Mouse (Mus musculus): ENCODE results near the gene Lbh.
A peak's percentile ranks its signal among the peaks of the same experiment; 100 is the strongest.

- TF ChIP-seq CTCF (IDR thresholded peaks at IDR 0.05) (peak; percentile 66), EP300 (IDR thresholded peaks at IDR 0.05; ENCODE audit: insufficient read depth, low read depth, low read length) (0 out of 2 replicates have a peak, but pooled peaks have one; percentile 37), POLR2A (IDR thresholded peaks at IDR 0.05; ENCODE audit: insufficient read depth, low read depth, low read length) (peak; percentile 7; the same call in 1 of the 2 replicates)
Measured at GRCm38 (mm10) chr17:72917241-72918030, 669 bp upstream of the Lbh start.
